In genomic region chr2:14054716-14055115, GRCm38 (mm10) we compare ENCODE assay signal across 8 mouse cellular contexts. TPM values are rescaled to one million over a fixed set of nuclear protein-coding genes. Genes with fewer than 3 reads are reported as not detected.
DNase-seq lines count a peak whose midpoint lies in the region; ATAC-seq and TF ChIP-seq lines count a peak whose summit lies in the region.

No protein-coding gene starts in this region.

- peak overlapping the region; percentile 73 for H3K4me2 ChIP-seq in heart, embryonic 11.5 days

- WGBS in heart, embryonic 11.5 days (ENCODE audit: insufficient replicate concordance), result 3% methylated on average over 6 of the region's 6 CpGs
- 4% methylated on average over 6 of the region's 6 CpGs for WGBS in hindbrain, embryonic 10.5 days

- TF ChIP-seq EP300 in ES-Bruce4 (IDR thresholded peaks at IDR 0.05; ENCODE audit: insufficient read depth, low read depth, low read length), result no peak

- H3K9me3 ChIP-seq in heart, embryonic 11.5 days (replicated peaks; ENCODE audit: control insufficient read depth, low read length), result no peaks in the 10 kb centered on the region
- H3K9me3 ChIP-seq in ES-Bruce4 (replicated peaks; ENCODE audit: control insufficient read depth, insufficient read depth, low read length, poor library complexity, severe bottlenecking), result no peaks in the 10 kb centered on the region
- no peaks in the 10 kb centered on the region; the same call in 1 of the 2 replicates for H3K9me3 ChIP-seq in hindbrain, embryonic 10.5 days

- H3K27me3 ChIP-seq in heart, embryonic 11.5 days (ENCODE audit: control insufficient read depth, insufficient read depth, low read length), result no peaks in the 10 kb centered on the region
- no peaks in the 10 kb centered on the region; the same call in 1 of the 2 replicates for H3K27me3 ChIP-seq in ES-Bruce4 (ENCODE audit: control insufficient read depth, insufficient read depth, low read length, poor library complexity, severe bottlenecking)
- no peaks in the 10 kb centered on the region for H3K27me3 ChIP-seq in hindbrain, embryonic 10.5 days (ENCODE audit: insufficient read depth, poor library complexity, severe bottlenecking)

- H3K9ac ChIP-seq in heart, embryonic 11.5 days (ENCODE audit: low read depth, low read length), result peak overlapping the region; percentile 88
- peak overlapping the region; percentile 84 for H3K9ac ChIP-seq in ES-Bruce4 (ENCODE audit: low read depth, poor library complexity, severe bottlenecking)

- peaks cover 12% of the 10 kb centered on the region for H3K4me1 ChIP-seq in heart, embryonic 11.5 days (ENCODE audit: control insufficient read depth, insufficient read depth, low read length)
- H3K4me1 ChIP-seq in ES-Bruce4 (ENCODE audit: control insufficient read depth, insufficient read depth, low read length), result no peaks in the 10 kb centered on the region
- peaks cover 23% of the 10 kb centered on the region for H3K4me1 ChIP-seq in hindbrain, embryonic 10.5 days (replicated peaks)

- H3K36me3 ChIP-seq in heart, embryonic 11.5 days (ENCODE audit: control insufficient read depth, insufficient read depth, low read length), result no peaks in the 10 kb centered on the region
- H3K36me3 ChIP-seq in ES-Bruce4 (ENCODE audit: control insufficient read depth, insufficient read depth, low read length, poor library complexity, severe bottlenecking), result no peaks in the 10 kb centered on the region
- H3K36me3 ChIP-seq in hindbrain, embryonic 10.5 days, result no peaks in the 10 kb centered on the region

- peak overlapping the region; percentile 77 for H3K4me3 ChIP-seq in heart, embryonic 11.5 days (ENCODE audit: low read depth, low read length)
- H3K4me3 ChIP-seq in ES-Bruce4 (ENCODE audit: low read depth, low read length), result peak overlapping the region; percentile 96
- H3K4me3 ChIP-seq in hindbrain, embryonic 10.5 days, result peak overlapping the region; percentile 75

- TF ChIP-seq POLR2A in ES-Bruce4 (IDR thresholded peaks at IDR 0.05; ENCODE audit: insufficient read depth, low read length), result no peak

- intact Hi-C loops in heart, postnatal 10 days (cut with DNase I), result loop anchor here (1.0 to 5.0 kb wide), 3 partner anchors 20 to 768 kb away; partner anchors contain the start of gene Stam
- intact Hi-C loops in left cerebral cortex, postnatal 14 days (cut with DNase I), result loop anchor here (2.0 to 5.0 kb wide), 2 partner anchors 18 to 648 kb away; no protein-coding TSS in a partner anchor

- TF ChIP-seq CTCF in ES-Bruce4 (IDR thresholded peaks at IDR 0.05; ENCODE audit: low read depth, low read length), result no peak

- ATAC-seq in heart, embryonic 11.5 days (replicated peaks; ENCODE audit: insufficient number of reproducible peaks, low FRiP score, low TSS enrichment), result no peak
- ATAC-seq in megakaryocyte-erythroid progenitor cell, adult 5-6 weeks (replicated peaks; ENCODE audit: low FRiP score, low TSS enrichment, poor library complexity, severe bottlenecking), result peak; percentile 61

- no peak for DNase-seq in heart, postnatal 10 days
- no peak for DNase-seq in hindbrain, embryonic 10.5 days (ENCODE audit: low spot score)
- DNase-seq in MN1 (ENCODE audit: low spot score), result no peak
- DNase-seq in left cerebral cortex, postnatal 14 days (ENCODE audit: low spot score in 2 of 2), result no peak
- DNase-seq in frontal cortex, postnatal 14 days (ENCODE audit: low spot score in 2 of 2), result no peak

- H3K27ac ChIP-seq in heart, embryonic 11.5 days (ENCODE audit: low read depth, low read length), result peak overlapping the region; percentile 97
- no peak overlapping the region for H3K27ac ChIP-seq in ES-Bruce4 (ENCODE audit: insufficient read depth, low read length)
- peak overlapping the region; percentile 94 for H3K27ac ChIP-seq in hindbrain, embryonic 10.5 days

RNA-seq across cellular contexts. Expression of gene Hacd1, which starts 1.2 kb away (rescaled TPM):
- polyA plus RNA-seq in heart, embryonic 11.5 days (2014; fragmentation: Nextera tagmentation; extraction: Ambion mirVana), result 260 and 270 TPM in 2 replicates
- total RNA-seq in heart, postnatal 10 days (2021), result 100 to 1,000 TPM; 214 TPM
- polyA plus RNA-seq in ES-Bruce4 (2011; ENCODE audit: insufficient read depth, insufficient read length, low read depth, missing spikeins), result 11.2 TPM in 2 replicates
- 52.5 and 53.9 TPM in 2 replicates for polyA plus RNA-seq in hindbrain, embryonic 10.5 days (2016; fragmentation: Nextera tagmentation; extraction: Ambion mirVana)
- total RNA-seq in megakaryocyte-erythroid progenitor cell, adult 5-6 weeks (2014; fragmentation: Nextera tagmentation), result 63.5 and 73.0 TPM in 2 replicates
- 62.1 and 76.0 TPM in 2 replicates for total RNA-seq in megakaryocyte-erythroid progenitor cell, adult 5-6 weeks (2017)
- total RNA-seq in left cerebral cortex, postnatal 14 days (2021), result 10 to 100 TPM; 27.2 to 27.6 TPM

RNA-seq across cellular contexts. Expression of gene Stam, which starts 19.2 kb away (rescaled TPM):
- 63.3 and 76.9 TPM in 2 replicates for polyA plus RNA-seq in heart, embryonic 11.5 days (2014; fragmentation: Nextera tagmentation; extraction: Ambion mirVana)
- total RNA-seq in heart, postnatal 10 days (2021), result 10 to 100 TPM; 37.7 to 40.5 TPM
- polyA plus RNA-seq in ES-Bruce4 (2011; ENCODE audit: insufficient read depth, insufficient read length, low read depth, missing spikeins), result 56.6 and 71.3 TPM in 2 replicates
- 81.1 and 86.6 TPM in 2 replicates for polyA plus RNA-seq in hindbrain, embryonic 10.5 days (2016; fragmentation: Nextera tagmentation; extraction: Ambion mirVana)
- total RNA-seq in megakaryocyte-erythroid progenitor cell, adult 5-6 weeks (2014; fragmentation: Nextera tagmentation), result 36.3 and 40.5 TPM in 2 replicates
- 33.3 and 43.9 TPM in 2 replicates for total RNA-seq in megakaryocyte-erythroid progenitor cell, adult 5-6 weeks (2017)
- total RNA-seq in left cerebral cortex, postnatal 14 days (2021), result 10 to 100 TPM; 86.3 to 96.6 TPM
